Mouse (Mus musculus) lung, adult 10 weeks (tissue): ENCODE results near the gene Ddx1. TPM values are rescaled to one million over a fixed set of nuclear protein-coding genes. Genes with fewer than 3 reads are reported as not detected.

Experiments
- polyA plus RNA-seq: library from polyadenylated mRNA; stranded (reverse); fragments of 350-450 nt; fragmentation: Illumina TruSeq; extraction: RNeasy Lipid Tissue Mini Kit (QIAGEN cat#74804); gene quantifications from one replicate; pipeline ENCODE4 v1.2.3, GENCODE M21; 2014; ENCODE audit warnings: low read depth, low replicate concordance; ENCODE audit not compliant: insufficient read depth

Gene Ddx1
- 22.5 TPM for polyA plus RNA-seq

DNA sequence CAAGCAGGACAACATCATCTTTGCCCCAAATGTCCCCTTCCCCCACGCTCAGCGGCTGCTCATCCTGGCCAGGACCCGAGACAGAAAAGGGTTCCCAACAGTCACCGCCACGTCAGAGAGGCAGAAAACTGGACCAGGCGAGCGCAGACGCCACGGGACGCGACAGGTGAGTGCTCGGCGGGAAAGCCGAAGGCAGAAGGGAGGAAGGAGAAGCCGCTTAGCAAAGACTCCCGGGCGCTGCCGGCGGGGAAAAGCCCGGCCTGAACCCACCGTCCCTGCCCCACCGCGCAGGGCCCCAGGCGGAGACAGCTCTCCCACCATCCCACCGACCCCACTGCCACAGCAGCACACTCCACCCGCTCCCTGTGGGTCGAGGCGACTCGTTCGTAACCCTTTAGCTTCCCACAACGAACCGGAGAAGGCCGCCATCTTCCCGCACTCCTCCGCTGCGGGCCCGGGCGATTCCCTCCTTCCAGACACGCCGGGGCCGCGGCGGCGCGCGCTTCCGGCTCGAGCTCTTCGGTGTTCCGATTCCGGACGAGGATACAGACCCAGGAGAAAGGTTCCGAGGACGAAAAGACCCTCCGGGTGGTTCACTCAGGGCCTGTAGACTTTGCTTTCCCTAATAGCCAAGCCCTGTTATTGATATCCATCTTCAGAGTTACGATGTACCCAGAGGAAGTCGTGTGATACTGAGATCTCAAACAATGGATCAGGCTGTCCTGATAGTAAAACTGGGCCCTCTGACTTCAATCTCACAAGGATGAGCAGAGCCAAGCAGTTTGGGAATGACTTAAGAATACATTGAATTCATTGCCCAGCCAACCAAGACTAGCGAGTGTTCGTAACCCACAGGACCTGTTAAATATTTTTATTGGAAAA, at the start of gene Ddx1:
Gene Ddx1 (minus strand): TSS at position 523 of the 882 bp plus-strand sequence.

DNA sequence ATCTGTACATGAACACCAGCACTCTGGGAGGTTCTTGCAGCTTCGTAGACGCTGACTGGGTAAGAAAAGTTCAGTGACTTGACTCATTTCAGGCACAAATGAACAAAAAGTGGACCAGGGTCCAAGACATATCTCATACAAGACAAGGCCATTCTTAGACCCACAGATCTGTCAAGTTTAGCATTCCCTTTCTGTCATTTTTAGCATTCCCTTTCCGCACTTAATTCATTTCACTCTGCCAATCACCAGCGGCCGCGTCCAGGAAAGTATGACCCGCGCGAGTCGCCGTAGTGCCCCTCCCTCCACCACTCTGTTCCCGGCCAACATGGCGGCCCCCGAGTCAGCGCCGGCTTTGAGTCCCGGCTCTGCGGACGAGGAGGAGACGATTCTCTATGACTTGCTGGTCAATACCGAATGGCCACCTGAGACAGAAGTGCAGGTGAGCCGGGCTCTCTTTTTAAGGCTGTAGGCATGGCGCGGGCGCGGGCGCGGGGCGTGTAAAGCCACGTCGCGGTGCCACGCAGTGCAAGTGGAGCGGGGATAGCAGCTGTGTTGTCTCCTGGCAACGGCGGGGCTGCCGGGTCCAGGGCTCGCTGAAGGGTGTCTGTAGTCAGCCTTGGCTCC, 19.9 kb upstream of the Ddx1 start, which contains the start of gene Nbas:
Gene Nbas (plus strand): TSS at position 308 of the 624 bp plus-strand sequence.

Other genes starting within 250 kb of the Ddx1 start
- 10.7 TPM for gene Nbas, start 19.9 kb upstream of the Ddx1 start, polyA plus RNA-seq